Mouse (Mus musculus) MEL (cell line): ENCODE data around the gene Stat1. TPM values are rescaled to one million over a fixed set of nuclear protein-coding genes. Genes with fewer than 3 reads are reported as not detected.

ENCODE experiments used
- DNase-seq: peaks from one replicate; pipeline ENCODE4 v3.0.0; 2011; ENCODE audit warnings: low read depth, low spot score
- H3K27ac ChIP-seq: 2 replicates; pipeline ENCODE4 v1.5.1; 2012; ENCODE audit warnings: low read depth, mild to moderate bottlenecking, control low read depth, low read length, moderate library complexity; ENCODE audit not compliant: control insufficient read depth
- H3K27me3 ChIP-seq, 2 experiments: fragments of 150-350 bp in 1 of 2; sonication (generic) in 1 of 2; 2 replicates each; pipeline ENCODE4 v1.6.1; 2012; ENCODE audit warnings: low read length in 2 of 2, mild to moderate bottlenecking in 2 of 2, improper control_type of control experiment in 1 of 2, moderate library complexity in 1 of 2; ENCODE audit not compliant: insufficient read depth in 2 of 2, control insufficient read depth in 1 of 2
- H3K36me3 ChIP-seq, 2 experiments: 2 replicates each; pipeline ENCODE4 v1.6.1; 2012 to 2014; ENCODE audit warnings: low read length in 2 of 2, improper control_type of control experiment in 1 of 2, inconsistent platforms in 1 of 2, mild to moderate bottlenecking in 1 of 2; ENCODE audit not compliant: insufficient read depth in 2 of 2, control insufficient read depth in 1 of 2
- H3K4me1 ChIP-seq, 2 experiments: fragments of 150-350 bp in 1 of 2; sonication (generic) in 1 of 2; 2 replicates each; pipeline ENCODE4 v1.6.1; 2012; ENCODE audit warnings: low read length in 2 of 2, improper control_type of control experiment in 1 of 2, mild to moderate bottlenecking in 1 of 2; ENCODE audit not compliant: insufficient read depth in 2 of 2, control insufficient read depth in 1 of 2
- H3K4me3 ChIP-seq, 2 experiments: fragments of 150-350 bp in 1 of 2; sonication (generic) in 1 of 2; 2 replicates each; pipeline ENCODE4 v1.5.1; 2012; ENCODE audit warnings: low read depth in 2 of 2, low read length in 2 of 2, mild to moderate bottlenecking in 2 of 2, moderate library complexity in 2 of 2, control low read depth in 1 of 2, improper control_type of control experiment in 1 of 2; ENCODE audit not compliant: control insufficient read depth in 1 of 2, insufficient read depth in 1 of 2
- H3K79me2 ChIP-seq: 2 replicates; pipeline ENCODE4 v1.6.1; 2012; ENCODE audit warnings: mild to moderate bottlenecking, low read length, moderate library complexity; ENCODE audit not compliant: control insufficient read depth, poor library complexity, insufficient read depth
- H3K9ac ChIP-seq: 2 replicates; pipeline ENCODE4 v1.6.1; 2012; ENCODE audit warnings: low read depth, mild to moderate bottlenecking, control low read depth, low read length, moderate library complexity; ENCODE audit not compliant: control insufficient read depth, poor library complexity, severe bottlenecking
- H3K9me3 ChIP-seq: fragments of 150-350 bp; sonication (generic); replicated peaks from 2 replicates; pipeline ENCODE4 v1.6.1; 2012; ENCODE audit warnings: mild to moderate bottlenecking, low read length, improper control_type of control experiment, moderate library complexity; ENCODE audit not compliant: insufficient read depth
- CHD1 ChIP-seq: IDR thresholded peaks from 2 replicates; pipeline ENCODE4 v1.6.1; 2012; ENCODE audit warnings: low read depth, mild to moderate bottlenecking, inconsistent platforms, low read length, improper control_type of control experiment
- CHD2 ChIP-seq: IDR thresholded peaks from 2 replicates; pipeline ENCODE4 v1.6.1; 2011; ENCODE audit warnings: low read length, improper control_type of control experiment
- EP300 ChIP-seq, 2 experiments: IDR thresholded peaks; 2 replicates each; pipeline ENCODE4 v1.6.1; 2011; ENCODE audit warnings: improper control_type of control experiment in 2 of 2, low read length in 2 of 2, low read depth in 1 of 2, mild to moderate bottlenecking in 1 of 2
- ETS1 ChIP-seq: IDR thresholded peaks from 2 replicates; pipeline ENCODE4 v1.6.1; 2012; ENCODE audit warnings: low read depth, mild to moderate bottlenecking, inconsistent platforms, low read length, improper control_type of control experiment, moderate library complexity
- GABPA ChIP-seq: IDR thresholded peaks from 2 replicates; pipeline ENCODE4 v1.6.1; 2012; ENCODE audit warnings: low read depth, mild to moderate bottlenecking, inconsistent platforms, low read length, improper control_type of control experiment, moderate library complexity
- JUND ChIP-seq: IDR thresholded peaks from 2 replicates; pipeline ENCODE4 v1.6.1; 2011; ENCODE audit warnings: low read depth, mild to moderate bottlenecking, improper control_type of control experiment, low read length
- KAT2A ChIP-seq: conservative IDR thresholded peaks from 2 replicates; pipeline ENCODE4 v1.6.1; 2012; ENCODE audit warnings: low read depth, low read length, improper control_type of control experiment, inconsistent platforms
- MAFK ChIP-seq: IDR thresholded peaks from 2 replicates; pipeline ENCODE4 v1.6.1; 2011; ENCODE audit warnings: low read depth, mild to moderate bottlenecking, low read length, improper control_type of control experiment, borderline replicate concordance
- MAZ ChIP-seq: IDR thresholded peaks from 2 replicates; pipeline ENCODE4 v1.6.1; 2012; ENCODE audit warnings: low read depth, mild to moderate bottlenecking, inconsistent platforms, low read length, improper control_type of control experiment
- MXI1 ChIP-seq: IDR thresholded peaks from 2 replicates; pipeline ENCODE4 v1.6.1; 2011; ENCODE audit warnings: mild to moderate bottlenecking, low read depth, low read length, improper control_type of control experiment
- MYC ChIP-seq: IDR thresholded peaks from 2 replicates; pipeline ENCODE4 v1.6.1; 2011; ENCODE audit warnings: low read depth, mild to moderate bottlenecking, low read length, improper control_type of control experiment, moderate library complexity
- NELFE ChIP-seq: IDR thresholded peaks from 2 replicates; pipeline ENCODE4 v1.6.1; 2011; ENCODE audit warnings: low read depth, low read length, improper control_type of control experiment
- NRF1 ChIP-seq: IDR thresholded peaks from 2 replicates; pipeline ENCODE4 v1.6.1; 2014; ENCODE audit warnings: low read depth, mild to moderate bottlenecking, inconsistent platforms, low read length, improper control_type of control experiment, moderate library complexity; ENCODE audit not compliant: poor library complexity, insufficient read depth, severe bottlenecking
- POLR2A ChIP-seq, 2 experiments: IDR thresholded peaks; 2 replicates each; pipeline ENCODE4 v1.6.1; 2011 to 2012; ENCODE audit warnings: low read length in 2 of 2, mild to moderate bottlenecking in 2 of 2, control low read depth in 1 of 2, improper control_type of control experiment in 1 of 2, low read depth in 1 of 2, moderate library complexity in 1 of 2; ENCODE audit not compliant: control insufficient read depth in 1 of 2, insufficient read depth in 1 of 2, poor library complexity in 1 of 2
- POLR2AphosphoS2 ChIP-seq: IDR thresholded peaks from 2 replicates; pipeline ENCODE4 v1.6.1; 2011; ENCODE audit warnings: low read length, improper control_type of control experiment
- RCOR1 ChIP-seq: IDR thresholded peaks from 2 replicates; pipeline ENCODE4 v1.6.1; 2012; ENCODE audit warnings: low read depth, mild to moderate bottlenecking, inconsistent platforms, low read length, improper control_type of control experiment
- SIN3A ChIP-seq: IDR thresholded peaks from 2 replicates; pipeline ENCODE4 v1.6.1; 2012; ENCODE audit warnings: low read length, improper control_type of control experiment, inconsistent platforms
- SMC3 ChIP-seq: IDR thresholded peaks from 2 replicates; pipeline ENCODE4 v1.6.1; 2011; ENCODE audit warnings: low read depth, low read length, improper control_type of control experiment
- TBP ChIP-seq: IDR thresholded peaks from 2 replicates; pipeline ENCODE4 v1.8.0; 2011; ENCODE audit warnings: low read depth, low read length, improper control_type of control experiment
- TCF12 ChIP-seq: IDR thresholded peaks from 2 replicates; pipeline ENCODE4 v1.6.1; 2014; ENCODE audit warnings: low read depth, mild to moderate bottlenecking, inconsistent platforms, low read length, improper control_type of control experiment, moderate library complexity
- USF2 ChIP-seq, 2 experiments: IDR thresholded peaks; 2 replicates each; pipeline ENCODE4 v1.6.1; 2011 to 2012; ENCODE audit warnings: improper control_type of control experiment in 2 of 2, low read length in 2 of 2, borderline replicate concordance in 1 of 2, inconsistent platforms in 1 of 2, low read depth in 1 of 2, mild to moderate bottlenecking in 1 of 2; ENCODE audit not compliant: insufficient read depth in 1 of 2
- ZMIZ1 ChIP-seq: IDR thresholded peaks from 2 replicates; pipeline ENCODE4 v1.6.1; 2012; ENCODE audit warnings: low read depth, mild to moderate bottlenecking, inconsistent platforms, low read length, improper control_type of control experiment, moderate library complexity
- polyA plus RNA-seq, 2 experiments: library from polyadenylated mRNA; stranded (reverse) in 1 of 2; unstranded in 1 of 2; fragments of >175 nt in 1 of 2; fragments of >200 nt in 1 of 2; gene quantifications; 2 replicates each; pipeline versions ENCODE4 v1.2.1 to v1.2.4; 2012; ENCODE audit warnings: low replicate concordance in 2 of 2, low read depth in 1 of 2; ENCODE audit not compliant: insufficient read length in 2 of 2, insufficient read depth in 1 of 2, missing spikeins in 1 of 2
- total RNA-seq: library from RNA; depleted of rRNA; stranded (reverse); fragments of 300-350 nt; gene quantifications from 2 replicates; pipeline ENCODE4 v1.2.3, GENCODE M21; 2012

The Stat1 gene
- total and polyA plus RNA-seq, 3 experiments = 9.7 to 44.0 (median 10.9) TPM

DNA sequence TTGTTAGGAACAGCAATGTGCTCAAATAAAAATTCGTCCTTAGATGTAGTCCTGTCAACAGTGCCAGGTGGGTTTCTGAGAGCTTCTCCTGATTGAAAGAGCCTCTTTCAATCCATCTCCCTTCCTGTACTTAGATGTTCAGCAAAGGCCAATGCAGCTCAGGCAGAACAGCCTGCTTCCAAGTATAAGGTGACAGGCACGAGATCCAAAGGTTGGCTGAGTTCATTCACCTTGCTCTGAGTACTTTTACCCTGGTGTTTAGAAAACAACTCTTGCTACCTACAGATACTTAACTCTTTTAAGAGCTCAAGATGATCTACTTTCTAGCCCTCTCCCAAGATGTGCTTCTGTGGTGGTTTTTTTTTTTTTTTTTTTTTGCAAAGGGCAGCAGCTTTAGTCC lies 57.8 kb downstream of the Stat1 start:
- no peak overlapping the region for H3K9ac ChIP-seq
- DNase-seq = no peak
- TF ChIP-seq POLR2AphosphoS2 = no peak
- no peak for TF ChIP-seq RCOR1
- TF ChIP-seq EP300 (IDR thresholded peaks at IDR 0.05; ENCODE audit: low read depth in 1 of 2, low read length in 2 of 2) = no peak
- H3K27me3 ChIP-seq = no peaks in the 10 kb centered on the region
- H3K27ac ChIP-seq = no peak overlapping the region
- no peaks in the 10 kb centered on the region for H3K79me2 ChIP-seq
- no peak overlapping the region for H3K4me3 ChIP-seq
- H3K4me1 ChIP-seq = no peaks in the 10 kb centered on the region; a peak in 1 of 4 replicates
- peaks cover 0 to 4% of the 10 kb centered on the region in 2 experiments; a peak in 2 of 4 replicates for H3K36me3 ChIP-seq
- no peaks in the 10 kb centered on the region for H3K9me3 ChIP-seq

DNA sequence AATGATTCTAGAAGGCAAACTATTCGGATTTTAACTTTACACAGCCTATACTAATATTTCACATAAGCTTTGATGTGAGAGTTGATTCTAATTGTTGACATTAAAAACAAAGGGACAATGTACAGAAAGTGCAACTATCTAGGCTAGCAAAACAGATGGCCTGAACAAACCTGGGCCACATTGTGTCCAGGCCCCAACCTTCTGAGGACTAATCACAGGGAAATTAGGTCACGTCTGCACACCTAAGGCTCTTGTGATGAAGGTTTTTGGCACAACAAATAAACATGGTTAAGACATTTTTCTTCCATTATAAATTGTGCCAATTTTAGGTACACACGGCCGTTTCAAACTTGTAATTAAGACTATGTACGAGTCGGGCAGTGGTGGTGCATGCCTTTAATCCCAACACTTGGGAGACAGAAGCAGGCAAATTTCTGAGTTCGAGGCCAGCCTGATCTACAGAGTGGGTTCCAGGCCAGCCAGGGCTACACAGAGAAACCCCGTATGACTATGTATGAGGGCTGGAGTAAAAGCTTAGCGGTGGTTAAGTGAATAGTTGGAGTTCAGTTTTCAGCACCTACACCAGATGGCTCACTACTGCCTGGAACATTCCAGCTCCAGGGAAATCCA lies 60.8 kb downstream of the Stat1 start:
- Histone ChIP-seq H3K9me3 (no peaks in the 10 kb centered on the region), H3K79me2 (no peaks in the 10 kb centered on the region), H3K36me3 (peaks cover 0 to 13% of the 10 kb centered on the region in 2 experiments; a peak in 3 of 4 replicates), H3K9ac (no peak overlapping the region), H3K27me3 (no peaks in the 10 kb centered on the region), H3K27ac (no peak overlapping the region), H3K4me3 (no peak overlapping the region), H3K4me1 (no peaks in the 10 kb centered on the region)
- DNase-seq = no peak
- no peak for TF ChIP-seq NRF1
- no peak for TF ChIP-seq MXI1
- TF ChIP-seq CHD1 = no peak
- TF ChIP-seq MAZ = no peak
- TF ChIP-seq MYC = no peak
- no peak for TF ChIP-seq ZMIZ1
- no peak for TF ChIP-seq SIN3A

DNA sequence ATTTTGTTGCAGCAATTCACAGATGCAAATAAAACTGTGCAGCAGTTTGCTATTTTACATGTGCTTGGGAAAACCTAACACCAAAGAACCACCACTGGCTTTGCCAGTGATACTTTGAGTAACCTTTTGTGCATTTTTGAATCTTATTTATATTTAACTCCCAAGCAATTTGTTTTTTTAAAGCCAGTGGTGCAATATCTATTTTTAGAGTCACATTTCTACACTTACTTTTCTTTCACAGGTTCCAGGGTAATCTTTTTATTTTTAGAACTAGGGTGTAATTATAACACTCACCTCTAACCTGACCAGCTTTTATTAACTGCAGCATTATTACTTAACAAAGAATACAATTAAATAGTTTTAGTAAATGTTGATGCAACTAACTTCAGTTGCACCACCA lies 62.8 kb downstream of the Stat1 start:
- no peak overlapping the region for H3K4me3 ChIP-seq
- no peaks in the 10 kb centered on the region for H3K4me1 ChIP-seq
- peaks cover 0 to 22% of the 10 kb centered on the region in 2 experiments; a peak in 3 of 4 replicates for H3K36me3 ChIP-seq
- DNase-seq = no peak
- no peaks in the 10 kb centered on the region for H3K79me2 ChIP-seq
- TF ChIP-seq ETS1 (no peak), KAT2A (no peak), USF2 (IDR thresholded peaks at IDR 0.05; ENCODE audit: borderline replicate concordance in 1 of 2, insufficient read depth in 1 of 2, low read depth in 1 of 2, low read length in 2 of 2) (no peak), NRF1 (no peak), POLR2AphosphoS2 (no peak), GABPA (no peak), CHD2 (no peak), NELFE (no peak), JUND (no peak), MAFK (no peak), TBP (no peak), MYC (no peak), POLR2A (IDR thresholded peaks at IDR 0.05; ENCODE audit: control insufficient read depth in 1 of 2, insufficient read depth in 1 of 2, low read depth in 1 of 2, low read length in 2 of 2, poor library complexity in 1 of 2) (no peak), TCF12 (no peak), SMC3 (no peak)
- H3K27me3 ChIP-seq = no peaks in the 10 kb centered on the region
- no peak overlapping the region for H3K27ac ChIP-seq
- no peak overlapping the region for H3K9ac ChIP-seq
- no peaks in the 10 kb centered on the region for H3K9me3 ChIP-seq
